Mouse (Mus musculus): ENCODE measurements around the gene Magi2. TPM values are rescaled to one million over a fixed set of nuclear protein-coding genes. Genes with fewer than 3 reads are reported as not detected.
A peak's percentile ranks its signal among the peaks of the same experiment; 100 is the strongest.

Gene Magi2
- polyA plus RNA-seq, 3 experiments from 2014 or later, result 0.15 to 0.30 (median 0.26) TPM

DNA sequence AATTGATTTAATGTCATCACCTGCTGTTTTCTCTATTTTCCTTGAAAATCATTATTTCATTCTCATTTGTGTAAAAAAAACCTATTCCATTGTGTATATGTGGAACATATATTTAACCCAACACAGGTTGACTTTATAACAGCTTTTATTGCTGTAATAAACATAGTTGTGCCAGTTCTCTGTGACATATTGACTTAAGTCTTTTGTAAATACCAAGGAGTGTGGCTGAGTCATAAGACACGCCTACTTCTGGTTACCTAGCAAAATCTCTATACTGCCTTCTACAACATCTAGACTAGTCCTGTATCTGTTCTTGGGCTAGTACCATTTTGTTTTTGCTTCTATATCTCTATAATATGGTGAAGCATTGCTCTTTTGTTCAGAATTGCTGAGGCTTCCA lies 737.3 kb downstream of the Magi2 start:
- ATAC-seq, result no peak

DNA sequence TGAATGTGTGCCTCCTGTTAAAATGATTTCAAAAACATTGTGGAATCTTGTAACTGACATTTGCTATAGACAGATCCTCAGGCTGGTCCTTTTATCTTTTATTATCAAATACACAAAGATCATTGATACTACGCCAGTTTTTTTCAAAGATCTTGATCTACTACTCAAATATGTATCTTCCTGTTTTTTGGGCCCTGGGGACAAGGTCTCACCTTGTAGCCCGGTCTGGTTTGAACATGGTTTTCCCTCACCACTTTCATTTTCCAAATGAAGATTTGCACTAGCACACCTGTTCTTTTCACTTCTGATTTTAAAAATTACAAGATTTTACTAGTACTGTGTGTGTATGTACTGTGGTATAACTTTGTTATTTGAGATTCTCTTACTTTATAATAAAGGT lies 745.9 kb downstream of the Magi2 start:
- ATAC-seq, result no peak

DNA sequence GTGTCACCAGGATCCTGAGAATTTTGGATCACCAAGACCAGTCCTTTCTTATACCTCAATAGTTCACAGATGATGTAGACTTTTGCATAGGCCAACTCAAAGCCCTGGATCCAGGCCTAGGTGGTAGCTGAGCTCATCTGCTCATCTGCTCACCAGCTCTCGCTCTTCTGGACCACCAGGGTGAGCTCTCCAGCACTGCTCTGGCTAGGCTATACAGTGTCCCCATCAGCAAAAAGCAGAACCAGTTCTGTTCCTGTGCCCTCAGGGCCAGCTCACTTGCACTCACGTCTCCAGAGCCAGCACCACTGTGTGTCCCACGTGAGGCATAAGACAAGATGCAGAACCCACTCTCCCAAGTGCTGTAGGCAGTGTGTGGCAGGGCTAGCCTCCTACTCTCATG lies 747.0 kb downstream of the Magi2 start:
- no peak for ATAC-seq

- ATAC-seq, result no peak
These were observed 754.7 kb downstream of the Magi2 start for GRCm38 (mm10) chr5:19981518-19981917.

GRCm38 (mm10) chr5:19982031-19982430 lies 755.2 kb downstream of the Magi2 start:
- no peak for ATAC-seq

- no peak for ATAC-seq
These were observed 772.6 kb downstream of the Magi2 start for GRCm38 (mm10) chr5:19999486-19999885.

DNA sequence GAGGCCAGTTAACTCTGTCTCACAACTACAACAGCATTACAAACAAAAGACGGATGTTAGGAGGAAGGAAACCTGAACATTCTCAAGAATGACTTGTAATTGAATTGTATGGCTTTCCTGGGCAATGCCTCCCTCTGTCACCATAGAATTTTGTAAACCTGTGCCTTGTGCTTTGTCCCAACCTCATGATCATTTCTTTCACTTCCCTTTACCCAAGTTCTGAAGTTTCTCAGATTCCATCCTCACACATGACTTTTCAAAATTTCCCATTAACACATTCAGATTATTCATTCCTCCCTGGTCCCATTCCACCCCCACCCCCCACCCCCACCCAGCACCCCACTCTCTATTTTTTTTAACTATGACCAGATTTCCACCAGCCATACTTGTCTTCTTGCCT lies 773.1 kb downstream of the Magi2 start:
- no peak for ATAC-seq

- ATAC-seq, result no peak
These were observed 779.8 kb downstream of the Magi2 start for GRCm38 (mm10) chr5:20006616-20007015.

GRCm38 (mm10) chr5:20007246-20007645 lies 780.4 kb downstream of the Magi2 start:
- ATAC-seq, result no peak

GRCm38 (mm10) chr5:20010210-20010609 lies 783.4 kb downstream of the Magi2 start:
- no peak for ATAC-seq

DNA sequence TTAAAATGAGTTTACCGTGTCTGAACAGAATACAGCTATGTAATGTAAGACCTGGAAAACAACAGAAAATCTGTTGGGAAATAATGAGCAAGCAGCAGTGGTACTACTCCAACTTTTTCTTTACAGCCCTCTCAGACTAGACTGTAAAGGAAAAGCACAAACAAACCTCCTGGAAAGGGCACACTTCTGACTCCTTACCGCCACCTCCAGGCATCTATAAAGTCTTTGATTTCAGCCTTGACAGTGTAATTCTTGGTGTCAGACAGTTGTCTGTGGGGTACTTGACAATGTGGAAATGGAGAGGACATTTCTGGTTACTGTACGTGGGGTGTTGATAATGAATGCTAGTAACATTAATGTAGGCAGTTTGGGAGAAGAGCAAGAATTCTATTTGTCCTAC lies 791.2 kb downstream of the Magi2 start:
- ATAC-seq, result no peak

- no peak for ATAC-seq
These were observed 819.8 kb downstream of the Magi2 start for GRCm38 (mm10) chr5:20046649-20047048.

DNA sequence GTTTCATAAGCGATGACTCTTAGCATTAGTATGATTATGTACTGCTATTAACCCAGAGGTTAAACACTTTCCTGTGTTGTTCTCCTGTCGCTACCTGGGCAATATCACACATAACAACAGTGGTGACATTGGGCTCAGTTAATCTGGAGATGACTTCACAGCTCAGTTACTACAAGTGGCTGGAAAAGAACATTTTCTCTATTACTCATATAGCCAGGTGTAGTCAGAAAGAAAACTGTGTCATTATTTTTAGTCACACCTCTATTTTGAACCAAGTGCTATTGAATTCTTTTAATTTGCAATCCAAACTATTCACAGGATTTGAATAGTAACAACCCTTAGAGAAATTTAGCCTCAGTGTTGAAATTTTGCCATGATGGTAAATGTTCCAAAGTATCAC lies 821.5 kb downstream of the Magi2 start:
- no peak for ATAC-seq

DNA sequence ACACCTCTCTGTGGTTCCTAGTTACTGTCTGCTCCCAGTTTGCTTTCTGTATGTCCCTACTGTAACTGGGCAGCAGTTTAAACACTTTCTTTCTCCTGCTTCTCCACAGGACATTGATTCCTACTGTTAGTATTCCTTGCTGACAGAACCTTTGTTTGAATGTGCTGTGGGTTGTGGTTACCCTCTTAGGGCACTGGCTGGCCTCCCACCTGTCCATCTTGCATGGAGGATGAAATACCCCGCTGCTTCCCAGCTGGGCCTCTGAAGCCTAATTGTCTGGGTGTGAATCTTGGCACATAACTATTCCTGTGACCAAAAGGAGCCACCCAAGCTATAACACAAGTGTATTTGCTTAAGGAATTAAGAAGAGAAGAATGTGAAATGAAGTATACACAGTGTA lies 823.4 kb downstream of the Magi2 start:
- ATAC-seq, result no peak

DNA sequence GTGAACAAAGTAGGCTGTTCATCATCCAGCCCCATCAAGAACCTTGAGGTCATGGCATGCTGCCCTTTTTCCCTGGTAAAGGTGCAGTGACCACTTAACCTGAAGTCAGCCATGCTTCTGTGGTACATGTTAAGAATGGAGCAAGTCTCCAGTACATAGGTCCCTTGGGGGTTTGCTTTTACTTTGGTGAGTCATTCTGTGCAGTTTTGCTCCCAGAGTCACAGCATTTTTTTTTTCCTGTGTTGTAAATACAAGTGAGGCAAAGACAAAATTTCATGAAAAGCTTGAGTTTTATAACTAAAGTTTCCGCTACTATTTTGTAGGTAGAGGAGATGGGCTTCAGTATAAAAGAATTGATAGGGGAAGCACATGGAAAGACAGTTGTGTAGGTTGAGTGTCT lies 828.2 kb downstream of the Magi2 start:
- no peak for ATAC-seq

- ATAC-seq, result no peak
These were observed 829.4 kb downstream of the Magi2 start for GRCm38 (mm10) chr5:20056074-20056842.

GRCm38 (mm10) chr5:20056856-20057255 lies 830.0 kb downstream of the Magi2 start:
- no peak for ATAC-seq

- peak; percentile 35 for ATAC-seq
These were observed 835.2 kb downstream of the Magi2 start for GRCm38 (mm10) chr5:20062011-20062410.

DNA sequence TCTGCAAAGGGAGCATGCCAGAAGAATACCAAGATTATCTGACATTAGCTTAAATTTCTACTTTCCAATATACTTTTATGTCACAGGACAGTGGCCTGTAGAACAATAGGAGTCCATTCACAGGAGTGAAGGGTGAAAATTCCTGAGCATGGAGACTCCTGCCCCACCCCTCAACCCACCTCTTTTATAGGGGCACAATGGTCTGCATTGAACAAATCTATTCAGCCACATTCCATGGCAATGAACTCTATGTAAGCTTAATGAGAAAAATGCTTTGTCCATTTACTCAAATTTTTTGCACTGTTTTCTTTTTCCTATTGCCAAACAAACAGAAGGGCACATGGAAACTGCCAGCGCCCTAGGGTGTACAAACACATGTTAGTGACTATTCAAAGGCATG lies 838.2 kb downstream of the Magi2 start:
- ATAC-seq, result no peak

DNA sequence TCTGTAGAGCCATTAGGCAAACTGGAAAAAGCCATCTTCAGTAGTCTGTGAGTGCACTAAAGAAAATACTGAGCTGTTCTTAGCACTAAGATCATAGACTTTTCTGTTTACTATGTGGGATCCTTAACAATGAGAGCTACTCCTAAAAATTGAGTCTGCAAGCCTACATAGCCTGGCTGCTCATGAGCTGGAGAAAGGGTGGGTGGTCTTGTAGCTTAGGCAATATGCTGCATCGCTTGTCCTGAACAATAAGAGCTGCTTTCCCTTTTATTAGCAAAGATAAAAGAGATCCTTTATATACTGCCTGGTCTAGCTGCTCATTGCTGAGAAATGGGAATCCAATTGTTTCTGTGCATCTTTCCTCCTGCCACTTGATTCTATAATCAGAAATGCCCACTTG lies 841.7 kb downstream of the Magi2 start:
- no peak for ATAC-seq

DNA sequence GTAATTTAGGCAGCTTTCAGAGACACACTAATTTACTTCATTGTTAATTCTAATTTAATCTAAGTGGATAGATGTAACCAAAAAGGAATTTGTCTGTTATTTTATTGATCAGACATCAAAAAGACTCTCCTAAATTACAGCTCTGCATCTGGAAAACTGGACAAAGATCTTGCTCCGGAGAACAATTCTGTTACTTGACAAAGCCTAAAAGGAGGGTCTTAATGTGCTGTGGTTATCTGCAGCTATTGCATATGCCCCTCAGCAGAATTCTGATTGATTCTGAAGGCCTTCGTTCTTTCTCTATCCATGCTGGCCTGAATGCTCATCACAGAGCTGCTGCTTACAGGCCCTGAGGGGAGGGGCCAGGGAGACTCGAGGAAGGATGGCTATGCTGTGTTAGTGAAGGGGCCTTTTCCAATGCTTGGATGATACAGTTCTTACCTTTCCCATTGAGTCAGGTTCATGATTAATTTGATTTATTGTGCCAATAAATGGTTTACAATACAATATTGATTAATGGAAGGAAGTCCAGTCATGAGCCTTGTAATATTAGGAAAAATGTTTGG lies 842.2 kb downstream of the Magi2 start:
- ATAC-seq, result no peak

DNA sequence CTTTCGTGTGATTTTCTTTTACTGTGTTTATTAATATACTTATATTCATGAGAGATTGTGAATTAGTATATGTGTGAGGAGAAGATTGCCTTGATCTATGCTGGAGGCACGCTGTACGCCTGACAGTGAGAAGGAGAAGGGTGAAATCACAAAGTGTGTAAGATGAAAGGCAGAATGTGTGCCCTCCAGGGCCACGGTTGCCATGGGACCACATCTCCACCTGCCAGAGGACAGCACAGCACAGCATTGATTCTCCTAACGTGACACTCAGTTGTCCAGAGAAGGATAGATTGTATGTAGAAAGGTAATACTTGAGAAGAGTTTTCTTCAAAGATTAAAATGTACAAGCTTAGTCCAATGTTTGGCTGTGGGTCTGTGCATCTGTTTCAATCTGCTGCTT lies 847.3 kb downstream of the Magi2 start:
- ATAC-seq, result no peak

DNA sequence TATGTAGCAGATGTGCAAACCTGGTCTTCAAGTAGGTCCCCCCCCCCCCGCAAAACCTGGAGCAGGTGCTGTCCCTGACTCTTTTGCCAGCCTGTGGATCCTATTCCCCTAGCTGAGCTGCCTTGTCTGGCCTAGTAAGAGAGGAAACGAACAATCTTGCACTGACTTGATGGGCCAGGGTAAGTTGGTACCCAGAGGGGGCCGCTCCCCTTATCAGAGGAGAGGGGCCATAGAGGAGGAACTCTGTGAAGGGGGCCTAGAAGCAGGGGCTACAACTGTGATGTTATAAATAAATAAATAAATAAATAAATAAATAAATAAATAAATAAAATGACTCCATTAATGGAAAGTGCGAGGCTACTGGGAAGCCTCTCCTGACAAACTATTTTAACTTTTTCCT lies 848.0 kb downstream of the Magi2 start:
- ATAC-seq, result no peak

- ATAC-seq, result no peak
These were observed 852.1 kb downstream of the Magi2 start for GRCm38 (mm10) chr5:20078931-20079330.

Measured in inflammation-experienced regulatory T-cells, adult 6 months (primary cell).